Mouse (Mus musculus) liver (tissue): ENCODE measurements around the gene Akt2.
"Not testable (repeated sequence)": the region's sequence is repeated elsewhere in the genome, so short reads cannot be mapped to it uniquely, and the experiment has no call there.

Experiments used
- DNase-seq: peaks from one replicate; pipeline ENCODE4 v3.0.0-alpha.2; 2020; ENCODE audit warnings: mixed read lengths

Gene Akt2

DNA sequence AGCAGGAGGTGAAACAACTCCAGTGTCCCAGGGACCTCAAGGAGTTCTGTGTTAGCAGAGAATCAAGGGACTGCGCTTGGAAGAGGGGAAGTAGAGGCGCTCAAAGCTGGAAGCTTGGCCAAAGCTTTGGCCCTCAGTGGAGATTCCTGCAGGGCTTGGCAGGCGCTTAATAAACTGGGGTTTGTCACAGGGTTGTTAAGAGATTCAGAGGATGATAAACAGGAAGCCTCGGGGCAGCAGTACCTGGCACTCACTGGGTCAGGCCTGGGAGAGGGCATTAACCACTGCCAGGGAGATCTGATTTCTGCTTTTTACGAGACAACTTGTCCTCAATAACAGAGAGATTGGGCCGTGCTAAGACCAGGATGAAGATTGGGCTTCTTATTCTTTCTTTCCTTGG lies 29.7 kb downstream of the Akt2 start:
- no peak for DNase-seq

DNA sequence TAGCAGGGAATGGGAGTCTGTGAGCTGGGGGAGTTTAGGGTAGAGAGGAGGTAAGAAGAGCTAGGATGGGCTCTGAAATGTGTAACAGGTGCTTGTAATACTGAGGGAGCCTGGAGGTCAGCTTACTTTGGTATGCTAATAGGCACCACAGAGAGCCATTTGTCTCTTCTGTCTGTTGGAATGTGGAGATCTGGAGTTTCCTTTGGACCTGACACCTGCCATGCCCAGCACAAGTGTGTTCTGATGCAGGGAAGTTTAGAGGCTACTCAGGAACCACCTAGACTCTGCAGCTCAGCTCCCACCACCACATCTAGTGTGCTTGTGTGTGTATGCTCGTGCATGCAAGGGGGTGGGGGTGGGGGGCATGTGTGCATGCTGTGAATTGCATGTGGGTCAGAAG lies 30.9 kb downstream of the Akt2 start:
- DNase-seq = no peak

DNA sequence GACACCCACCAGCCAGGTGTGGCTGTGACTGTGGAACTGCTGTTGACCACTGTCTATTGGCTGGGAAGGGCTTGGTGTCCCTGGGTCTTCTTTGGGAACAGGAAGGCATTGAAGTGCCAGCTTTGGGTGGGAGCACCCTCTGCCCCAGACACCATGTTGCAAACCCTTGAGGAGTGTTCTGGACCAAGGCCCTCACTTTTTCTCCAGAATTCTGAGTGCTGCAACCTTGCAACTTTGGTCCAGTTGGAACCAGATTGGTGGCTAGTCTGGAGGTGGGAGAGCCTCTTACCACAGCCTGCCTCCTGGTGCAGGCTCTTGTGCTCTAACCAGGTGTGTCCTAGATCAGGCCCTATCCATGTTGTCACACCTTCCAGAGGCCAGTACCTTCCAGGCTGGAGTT lies 33.6 kb downstream of the Akt2 start:
- DNase-seq = no peak

DNA sequence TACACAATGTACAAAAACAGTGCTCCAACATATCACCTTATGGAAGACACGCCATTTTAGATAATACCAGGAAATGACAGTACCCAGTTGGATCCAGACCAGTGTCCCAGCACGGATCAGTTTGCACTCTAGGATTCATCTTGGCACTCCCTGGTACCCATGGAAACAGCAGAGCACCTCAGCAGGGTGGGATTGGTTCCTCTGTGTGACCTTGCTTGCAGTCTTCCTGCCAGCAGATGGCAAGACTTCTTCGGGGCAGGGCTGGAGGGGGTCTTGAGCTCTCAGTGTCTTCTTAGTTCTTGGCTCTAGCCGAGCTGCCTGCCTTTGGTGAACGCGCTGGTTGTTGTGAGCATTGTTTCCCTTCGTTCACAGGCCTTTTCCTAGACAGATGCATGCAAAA lies 36.4 kb downstream of the Akt2 start:
- no peak for DNase-seq

DNA sequence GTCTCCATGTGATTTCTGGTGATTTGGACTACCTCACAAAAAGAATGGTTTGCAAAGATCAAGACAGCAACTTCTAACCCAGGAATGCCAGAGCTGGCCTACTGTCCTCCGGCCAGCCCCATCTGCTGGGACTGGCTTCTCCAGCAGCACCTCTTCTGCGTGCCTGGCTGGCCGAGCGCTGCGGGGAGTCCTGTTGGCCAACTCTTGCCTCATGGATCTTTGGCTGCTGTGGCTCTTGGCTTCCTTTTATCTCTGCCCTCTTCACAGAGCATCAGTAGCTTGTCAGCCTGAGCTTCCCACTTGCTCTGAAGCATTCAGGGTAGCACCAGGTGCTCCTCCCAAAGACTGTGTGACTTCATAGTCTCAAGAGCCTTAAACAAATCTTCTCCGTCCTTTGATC lies 36.8 kb downstream of the Akt2 start:
- DNase-seq = no peak

DNA sequence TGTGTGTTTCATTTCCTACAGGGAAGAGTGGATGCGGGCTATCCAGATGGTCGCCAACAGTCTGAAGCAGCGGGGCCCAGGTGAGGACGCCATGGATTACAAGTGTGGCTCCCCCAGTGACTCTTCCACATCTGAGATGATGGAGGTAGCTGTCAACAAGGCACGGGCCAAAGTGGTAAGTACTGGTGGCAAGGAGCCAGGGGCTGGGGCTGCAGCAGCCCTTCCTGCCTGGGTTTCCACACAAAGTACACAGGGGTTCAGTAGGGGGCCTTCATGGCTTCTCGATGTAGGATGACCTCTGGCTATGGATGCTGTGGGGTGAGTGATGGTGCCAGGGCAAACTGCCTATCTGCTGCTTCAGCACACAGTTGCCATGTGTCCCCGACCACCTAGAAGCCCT lies 37.5 kb downstream of the Akt2 start:
- DNase-seq = not testable (repeated sequence)

DNA sequence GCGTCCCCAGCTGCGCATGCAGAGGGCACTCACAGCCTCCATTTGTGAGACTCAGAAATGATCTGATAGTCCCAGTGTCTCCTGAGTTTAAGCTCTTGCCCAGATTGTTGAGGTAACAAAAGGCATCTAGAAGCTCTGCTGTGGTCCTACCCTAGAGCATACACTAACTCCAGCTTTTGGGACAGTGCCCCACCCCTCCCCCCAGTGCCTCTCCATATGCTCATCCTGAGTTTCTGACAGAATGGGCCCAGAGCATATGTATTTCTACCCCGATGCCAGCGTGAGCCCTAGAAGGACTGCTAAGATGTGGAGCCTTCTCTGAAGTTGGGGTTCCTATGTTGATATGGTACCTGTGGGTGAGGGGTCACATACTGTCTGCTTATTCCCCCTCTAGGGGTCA lies 40.1 kb downstream of the Akt2 start:
- DNase-seq = no peak

DNA sequence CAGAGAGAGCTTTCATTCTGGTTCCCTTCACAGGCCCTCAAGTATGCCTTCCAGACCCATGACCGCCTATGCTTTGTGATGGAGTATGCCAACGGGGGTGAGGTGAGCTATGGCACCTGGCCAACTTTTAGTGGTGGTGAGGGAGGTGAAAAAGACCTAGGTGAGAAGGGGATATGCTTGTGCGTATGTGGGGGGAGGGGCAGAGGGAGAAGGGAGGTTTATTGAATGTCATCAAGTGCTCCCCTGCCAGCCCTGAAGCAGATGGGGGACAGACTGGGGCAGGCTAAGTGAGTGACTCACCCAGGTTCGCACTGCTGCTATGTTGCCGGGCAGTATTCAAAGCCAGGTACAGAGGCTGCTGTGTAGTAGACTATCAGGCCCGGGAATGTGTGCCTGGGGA lies 41.8 kb downstream of the Akt2 start:
- no peak for DNase-seq

DNA sequence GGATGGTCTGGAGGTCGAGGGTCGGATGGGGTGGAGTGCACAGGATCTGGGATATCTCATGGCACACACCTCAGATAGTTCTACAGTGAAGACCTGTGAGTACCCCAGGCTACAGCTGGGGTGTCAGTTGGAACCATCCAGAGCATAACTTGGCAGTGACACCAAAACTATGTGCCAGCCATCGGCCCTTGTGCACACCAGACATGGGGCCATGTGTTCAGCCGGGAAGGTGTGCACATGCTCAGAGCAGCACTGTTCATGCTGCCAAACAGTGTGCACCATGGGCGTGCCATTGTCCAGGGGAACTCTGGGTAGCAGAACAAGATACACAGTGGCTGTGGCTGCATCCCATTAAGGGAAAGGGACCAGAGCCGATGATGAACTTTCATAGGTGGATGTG lies 43.3 kb downstream of the Akt2 start:
- DNase-seq = no peak

DNA sequence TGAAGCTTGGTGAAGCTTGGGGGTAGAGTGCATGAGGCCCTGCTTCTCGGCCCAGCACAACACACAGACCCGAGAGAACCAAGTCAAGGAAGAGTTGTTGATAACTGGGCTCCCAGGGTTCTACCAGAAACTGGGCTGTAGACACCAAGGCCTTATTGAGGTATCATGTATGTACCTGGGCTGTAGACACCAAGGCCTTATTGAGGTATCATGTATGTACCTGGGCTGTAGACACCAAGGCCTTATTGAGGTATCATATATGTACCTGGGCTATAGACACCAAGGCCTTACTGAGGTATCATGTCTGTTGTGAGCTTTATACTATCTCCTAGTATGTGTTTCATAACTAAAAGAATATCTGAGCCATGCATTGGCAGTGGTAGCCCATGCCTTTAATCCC lies 43.7 kb downstream of the Akt2 start:
- DNase-seq = not testable (repeated sequence)

DNA sequence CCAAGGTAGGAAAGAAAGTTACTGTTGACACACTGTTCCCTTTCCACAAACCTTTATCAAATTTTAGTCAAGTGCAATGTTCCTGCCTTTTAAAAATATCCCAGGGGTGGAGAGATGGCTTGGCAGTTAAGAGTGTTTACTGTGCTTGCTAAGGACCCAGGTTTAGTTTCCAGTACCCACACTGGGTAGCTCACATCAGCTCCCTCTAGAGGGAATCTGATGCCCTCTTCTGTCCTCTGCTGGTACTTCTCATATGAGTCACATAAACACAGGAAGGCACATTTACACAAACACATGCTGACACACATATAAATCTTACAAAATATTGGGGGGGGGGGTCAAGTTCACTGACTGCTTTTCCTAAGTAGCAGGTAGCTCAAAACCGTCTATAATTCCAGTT lies 53.1 kb downstream of the Akt2 start:
- DNase-seq = no peak

DNA sequence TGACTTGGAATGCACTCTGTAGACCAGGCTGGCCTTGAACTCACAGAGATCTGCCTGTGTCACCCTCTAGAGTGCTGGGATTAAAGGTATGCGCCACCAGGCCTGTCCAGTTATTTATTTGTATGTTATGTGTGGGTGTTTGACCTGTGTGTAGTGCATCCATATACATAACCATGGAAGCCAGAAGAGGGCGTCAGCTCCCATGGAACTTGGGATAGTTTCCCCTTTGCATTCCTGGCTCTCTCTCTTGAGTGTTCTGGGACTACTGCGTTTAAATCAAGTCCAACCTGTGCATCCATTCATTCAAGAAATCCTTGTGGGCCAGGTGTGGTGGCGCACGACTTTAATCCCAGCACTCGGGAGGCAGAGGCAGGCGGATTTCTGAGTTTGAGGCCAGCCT lies 55.2 kb downstream of the Akt2 start:
- no peak for DNase-seq

DNA sequence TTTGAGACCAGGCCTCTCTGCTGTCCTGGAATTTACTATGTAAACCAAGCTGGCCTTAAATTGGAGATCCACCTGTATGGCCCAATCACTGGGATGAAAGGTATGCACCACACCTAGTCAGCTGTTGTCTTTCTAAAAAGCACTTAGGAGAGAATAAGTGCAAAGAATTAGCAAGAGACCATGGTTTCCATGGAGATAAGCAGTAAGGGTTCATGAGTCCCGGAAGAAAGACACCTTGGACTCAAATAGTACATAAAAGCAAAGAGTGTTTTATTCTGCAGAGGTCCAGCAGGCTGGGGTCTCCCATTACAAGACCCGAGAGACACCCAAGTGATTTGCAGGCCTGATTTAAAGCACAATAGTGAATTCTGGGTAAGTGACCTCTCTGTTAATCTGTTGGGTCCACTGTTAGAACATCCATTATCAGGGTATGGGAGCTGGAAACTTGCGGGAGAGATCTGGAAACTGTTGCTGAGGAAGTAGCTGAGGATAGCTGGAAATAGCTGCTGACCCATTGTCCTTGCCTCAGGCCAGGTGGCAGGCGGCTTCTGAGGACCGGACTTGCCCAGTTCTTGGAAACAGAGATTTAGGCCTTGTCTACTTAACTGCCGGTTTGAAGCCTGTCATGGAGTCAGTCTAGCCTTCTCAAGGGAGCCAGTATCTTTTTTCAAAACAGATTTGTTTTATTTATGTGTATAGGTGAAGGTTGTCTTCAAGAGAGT lies 56.1 kb downstream of the Akt2 start:
- no peak for DNase-seq

DNA sequence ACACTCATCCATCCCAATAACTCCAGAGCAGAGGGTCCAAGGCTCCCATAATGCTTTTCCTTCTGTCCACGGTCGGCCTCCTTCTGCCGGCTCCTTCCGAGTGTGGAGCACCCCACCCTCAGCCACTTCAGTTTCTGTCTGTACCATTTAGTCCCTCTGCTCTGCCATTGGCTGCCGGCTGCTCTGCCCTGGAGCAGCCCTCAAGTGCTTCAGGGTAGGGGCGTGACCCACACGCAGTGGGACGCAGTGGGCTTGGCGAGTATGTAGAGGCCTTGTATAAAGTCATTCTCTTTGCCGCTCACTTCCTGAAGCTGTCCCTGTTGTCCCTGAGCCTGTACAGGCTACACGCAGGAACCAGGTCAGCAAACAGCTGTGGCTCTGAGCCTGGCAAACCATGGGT lies 58.4 kb downstream of the Akt2 start:
- no peak for DNase-seq

DNA sequence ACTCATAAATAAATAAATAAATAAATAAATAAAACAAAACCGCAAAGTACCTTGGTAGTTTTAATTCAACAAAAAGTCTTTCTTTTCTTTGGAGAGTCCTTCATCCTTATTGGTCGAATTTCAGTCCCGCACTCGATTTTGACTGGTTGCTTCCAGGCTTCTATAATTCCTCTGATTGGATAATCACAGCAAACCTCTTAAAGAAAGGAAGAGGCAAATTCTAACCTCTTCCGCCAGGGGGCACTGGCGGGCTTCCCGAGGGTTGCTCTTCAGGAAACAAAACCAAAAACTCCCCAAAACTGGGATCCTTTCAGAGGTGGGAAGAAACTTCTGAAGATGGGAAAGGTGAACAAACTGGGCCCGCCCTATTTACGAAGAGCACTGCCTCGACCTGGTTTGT lies 59.6 kb downstream of the Akt2 start:
- DNase-seq = peak; percentile 79

DNA sequence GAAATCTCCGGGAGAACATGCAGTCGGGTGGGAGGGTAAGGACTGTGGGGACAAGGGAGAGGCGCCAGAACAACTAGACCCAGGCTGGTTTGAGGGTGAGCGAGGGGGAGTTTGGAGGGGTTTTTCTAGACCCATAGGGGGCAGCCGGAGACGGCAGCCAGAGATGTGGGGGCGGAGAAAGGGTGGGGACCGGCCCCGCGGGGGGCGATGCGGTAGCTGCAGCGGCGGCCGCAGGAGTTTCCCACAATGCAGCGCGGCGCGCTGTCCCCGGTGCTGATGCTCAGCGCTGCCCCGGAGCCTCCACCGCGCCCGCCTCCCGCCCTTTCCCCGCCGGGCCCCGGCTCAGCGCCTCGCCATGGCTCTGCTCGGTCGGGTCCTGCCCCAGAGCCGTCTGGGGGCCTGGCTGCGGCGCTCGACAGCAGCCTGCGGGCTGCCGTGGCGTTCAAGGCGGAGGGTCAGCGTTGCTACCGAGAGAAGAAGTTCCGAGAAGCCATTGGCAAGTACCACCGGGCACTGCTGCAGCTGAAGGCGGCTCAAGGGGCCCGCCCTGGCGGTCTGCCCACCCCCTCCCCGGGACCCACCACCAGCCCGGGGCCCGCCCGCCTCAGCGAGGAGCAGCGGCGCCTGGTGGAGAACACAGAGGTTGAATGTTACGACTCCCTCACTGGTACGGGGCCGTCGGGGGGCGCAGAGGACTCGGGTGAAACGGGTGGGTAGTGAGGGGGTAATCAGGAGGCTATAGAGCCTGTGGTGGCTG lies 62.5 kb downstream of the Akt2 start, which contains the start of gene Ttc9b:
Gene Ttc9b (plus strand): TSS at position 235 of the 757 bp plus-strand sequence.
- peak; percentile 38 for DNase-seq

DNA sequence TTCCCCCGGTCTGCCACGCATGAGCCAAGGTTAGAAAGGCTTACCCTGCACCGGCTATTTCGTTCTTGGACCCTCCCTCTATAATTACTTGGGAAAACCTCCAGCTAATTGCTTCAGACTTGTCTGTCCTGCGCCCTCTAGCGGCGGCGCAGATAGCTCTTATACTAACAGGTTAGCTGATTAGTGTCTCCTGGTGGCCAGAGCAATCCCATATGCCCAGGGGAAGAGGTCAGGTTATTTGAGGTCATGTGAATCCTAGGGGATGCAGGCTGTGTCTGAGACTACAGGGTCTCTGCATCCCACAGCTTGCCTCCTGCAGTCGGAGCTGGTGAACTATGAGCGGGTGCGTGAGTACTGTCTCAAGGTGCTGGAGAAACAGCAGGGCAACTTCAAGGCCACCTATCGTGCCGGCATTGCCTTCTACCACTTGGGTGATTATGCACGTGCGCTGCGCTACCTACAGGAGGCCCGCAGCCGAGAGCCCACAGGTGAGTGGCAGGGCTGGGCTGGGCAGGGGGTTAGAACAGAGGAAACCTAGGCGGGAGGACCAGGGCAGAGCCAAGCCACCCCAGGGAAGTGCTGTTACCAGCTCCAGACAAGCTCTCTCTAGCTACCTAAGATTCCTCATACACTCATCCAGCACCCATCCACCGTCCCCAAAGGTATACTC lies 63.4 kb downstream of the Akt2 start:
- peak; percentile 71 for DNase-seq

DNA sequence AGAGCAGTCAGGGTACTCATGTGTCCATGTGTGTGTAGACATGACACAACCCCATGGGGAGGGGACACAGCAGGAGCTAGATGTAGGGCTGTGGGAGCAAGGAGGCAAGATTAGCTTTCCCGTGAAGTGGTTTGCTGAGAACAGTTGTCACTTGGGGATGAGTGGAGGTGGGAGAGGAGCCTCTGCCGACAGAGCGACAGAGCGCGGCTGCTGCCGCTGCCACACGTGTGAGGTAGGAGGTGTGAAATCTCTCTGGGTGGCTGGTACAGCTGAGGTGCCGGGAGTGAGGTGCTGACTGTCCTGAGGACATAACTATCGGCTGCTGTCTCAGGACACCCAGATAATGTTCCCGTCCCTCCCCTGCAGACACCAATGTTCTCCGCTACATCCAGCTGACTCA lies 64.2 kb downstream of the Akt2 start:
- DNase-seq = no peak

DNA sequence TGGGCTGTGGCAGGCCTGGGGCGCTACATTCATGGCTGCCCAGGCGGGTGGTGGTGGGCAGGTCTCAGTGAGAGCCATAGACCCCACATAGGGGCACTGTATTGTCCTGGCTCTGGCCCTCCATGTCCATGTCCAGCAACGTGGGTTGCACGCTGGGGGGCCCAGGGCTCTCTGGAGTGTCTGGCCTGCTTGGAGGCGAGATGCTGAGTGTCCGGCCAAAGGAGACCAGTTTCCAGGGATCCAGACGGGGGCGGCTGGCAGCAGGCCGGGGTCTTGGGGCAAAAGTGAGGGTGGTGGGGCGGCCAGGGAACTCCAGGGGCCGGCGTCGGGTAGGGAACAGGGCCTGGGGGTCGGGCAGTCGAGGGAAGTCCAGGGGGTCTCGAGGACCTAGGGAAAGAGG lies 65.2 kb downstream of the Akt2 start:
- DNase-seq = no peak

DNA sequence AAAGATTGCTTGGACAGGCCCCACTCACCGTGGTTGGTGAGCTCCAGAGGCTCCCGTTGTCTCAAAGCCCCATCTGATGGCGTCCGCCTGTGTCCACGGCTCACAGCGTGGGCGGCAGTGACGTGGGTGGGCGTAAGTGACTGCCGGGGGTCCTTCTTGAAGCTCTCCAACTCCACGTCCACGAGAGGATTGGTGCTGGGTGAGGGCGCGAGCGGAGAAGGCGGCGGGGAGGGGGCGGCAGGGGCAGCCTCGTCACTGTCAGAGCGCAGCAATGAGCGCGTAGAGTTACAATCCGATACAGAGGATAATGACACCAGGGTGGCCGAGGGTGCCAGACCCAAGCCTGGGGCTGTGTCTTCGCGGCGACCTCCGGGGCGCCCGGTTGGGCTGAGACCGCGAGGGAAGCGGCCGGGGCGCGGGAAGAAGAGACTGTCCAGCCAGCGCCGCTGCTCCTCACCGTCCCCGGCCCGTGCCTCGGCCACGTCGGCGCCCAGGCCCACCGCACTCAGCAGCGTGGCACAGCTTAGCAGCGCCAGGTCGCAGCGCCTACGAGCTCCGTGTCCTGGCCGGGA lies 66.6 kb downstream of the Akt2 start:
- no peak for DNase-seq

DNA sequence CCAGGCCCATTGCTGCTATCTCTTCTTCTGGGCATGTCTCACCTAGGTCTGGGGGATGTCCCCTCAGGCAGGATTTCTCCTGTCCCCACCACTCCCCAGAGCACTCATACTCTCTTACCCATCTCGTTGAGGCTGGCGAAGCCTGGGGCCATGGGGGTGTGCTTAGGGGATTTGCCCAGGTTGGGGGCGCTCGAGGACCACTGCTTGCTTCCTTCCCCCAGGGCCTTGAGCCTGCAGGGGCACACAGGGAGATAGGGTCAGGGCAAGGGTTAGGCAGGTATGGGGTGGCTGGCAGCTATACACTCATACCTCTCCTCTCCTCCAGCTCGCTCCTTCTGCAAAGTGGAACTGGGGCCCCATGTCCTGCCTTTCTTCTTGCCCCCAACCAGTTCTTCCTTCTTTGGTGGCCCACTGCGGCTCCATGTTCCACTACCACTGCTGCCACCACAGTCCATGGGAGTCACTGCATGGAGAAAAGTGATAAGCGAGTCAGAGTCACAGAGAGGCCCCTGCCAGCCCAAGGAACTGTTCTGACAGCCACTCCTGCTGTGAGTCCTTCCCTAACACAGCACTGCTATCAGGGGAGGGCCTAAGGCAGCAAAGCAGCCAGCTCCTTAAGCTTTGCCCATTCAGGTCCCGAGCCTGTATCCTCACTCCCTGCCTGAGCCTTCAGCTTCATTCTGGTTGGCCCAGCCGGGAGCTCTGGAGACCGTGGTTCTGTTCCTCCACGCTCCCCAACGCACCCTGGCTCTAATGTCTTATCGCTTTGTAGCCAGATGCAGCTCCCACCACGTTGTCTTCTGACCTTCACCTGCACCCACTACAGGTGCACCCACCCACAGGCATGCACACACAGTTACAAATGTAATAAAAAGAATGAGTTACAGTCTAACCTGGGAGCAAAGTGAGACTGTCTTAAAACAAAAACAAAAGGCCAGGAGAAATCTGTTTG lies 67.6 kb downstream of the Akt2 start:
- DNase-seq = peak; percentile 52

DNA sequence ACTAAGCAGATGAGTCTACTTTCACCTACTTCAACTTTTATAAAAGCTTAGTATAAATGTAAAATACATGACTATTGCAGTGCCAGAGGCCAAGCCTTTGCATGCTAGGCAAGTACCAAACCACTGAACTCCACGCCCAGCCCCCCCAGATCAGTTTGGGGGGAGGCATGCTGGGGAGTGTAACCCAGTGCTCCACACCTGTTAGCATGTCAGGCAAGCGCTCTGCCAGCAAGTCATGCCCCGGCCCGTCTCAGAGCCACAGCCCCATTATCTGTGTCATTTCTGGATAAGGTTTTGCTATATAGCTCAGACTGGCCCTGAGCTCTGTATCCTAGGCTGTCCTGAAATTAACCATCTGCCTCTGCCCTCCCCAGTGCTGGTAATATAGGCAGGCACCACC lies 70.7 kb downstream of the Akt2 start:
- no peak for DNase-seq
